Mouse (Mus musculus) midbrain, embryonic 16.5 days (tissue): ENCODE measurements at regions not wholly inside any gene's neighbourhood (a gene's known extent, or its start where the extent isn't known, plus 50 kb on each side); places are given as distances from the start of the nearest gene placed in this dataset.

Experiments
- ATAC-seq: fragments of 200-750 bp; cut with Nextera tagmentation; 2 replicates; pipeline ENCODE4 v1.8.0; 2017; ENCODE audit warnings: moderate TSS enrichment
- H3K27ac ChIP-seq: fragments of 300-500 bp; sonication (generic); 2 replicates; pipeline ENCODE4 v1.5.1; 2014; ENCODE audit warnings: mild to moderate bottlenecking, low read length, mixed read lengths
- H3K27me3 ChIP-seq: fragments of 300-500 bp; sonication (generic); 2 replicates; pipeline ENCODE4 v1.6.1; 2014; ENCODE audit warnings: low read depth, low read length, mixed read lengths; ENCODE audit not compliant: control insufficient read depth, insufficient read depth
- H3K36me3 ChIP-seq: fragments of 300-500 bp; sonication (generic); 2 replicates; pipeline ENCODE4 v1.6.1; 2014; ENCODE audit warnings: mild to moderate bottlenecking, low read length, moderate library complexity, mixed read lengths; ENCODE audit not compliant: control insufficient read depth, insufficient read depth
- H3K4me1 ChIP-seq: fragments of 300-500 bp; sonication (generic); 2 replicates; pipeline ENCODE4 v1.6.1; 2014; ENCODE audit warnings: mild to moderate bottlenecking, low read length, mixed read lengths; ENCODE audit not compliant: control insufficient read depth, insufficient read depth
- H3K4me2 ChIP-seq: fragments of 300-500 bp; sonication (generic); 2 replicates; pipeline ENCODE4 v1.6.1; 2014; ENCODE audit warnings: mild to moderate bottlenecking, low read length, mixed read lengths
- H3K4me3 ChIP-seq: fragments of 300-500 bp; sonication (generic); 2 replicates; pipeline ENCODE4 v1.5.1; 2014; ENCODE audit warnings: low read depth, mild to moderate bottlenecking, low read length, moderate library complexity, mixed read lengths
- H3K9ac ChIP-seq: fragments of 300-500 bp; sonication (generic); 2 replicates; pipeline ENCODE4 v1.6.1; 2014; ENCODE audit warnings: low read depth, low read length, mixed read lengths
- H3K9me3 ChIP-seq: fragments of 300-500 bp; sonication (generic); replicated peaks from 2 replicates; pipeline ENCODE4 v1.6.1; 2014; ENCODE audit warnings: mild to moderate bottlenecking, low read length, mixed read lengths; ENCODE audit not compliant: control insufficient read depth, poor library complexity, severe bottlenecking
- whole genome bisulfite sequencing: fragments of 180-500 bp; shearing (Covaris S2); extraction: QIAGEN DNeasy Blood & Tissue Kit; methylation state at CpG from one replicate; pipeline ENCODE4 v1.1.7; 2014; 5-methylcytosine and 5-hydroxymethylcytosine counted together

- Histone ChIP-seq H3K4me1 (no peaks in the 10 kb centered on the region), H3K4me3 (no peak overlapping the region), H3K9me3 (no peaks in the 10 kb centered on the region), H3K27ac (no peak overlapping the region), H3K4me2 (no peak overlapping the region), H3K36me3 (no peaks in the 10 kb centered on the region), H3K27me3 (no peaks in the 10 kb centered on the region), H3K9ac (no peak overlapping the region)
- WGBS, result 31% methylated on average over 1 of the region's 1 CpGs
- no peak for ATAC-seq
Measured at GRCm38 (mm10) chr14:45714311-45714710, 56.4 kb upstream of the Ddhd1 start.

DNA sequence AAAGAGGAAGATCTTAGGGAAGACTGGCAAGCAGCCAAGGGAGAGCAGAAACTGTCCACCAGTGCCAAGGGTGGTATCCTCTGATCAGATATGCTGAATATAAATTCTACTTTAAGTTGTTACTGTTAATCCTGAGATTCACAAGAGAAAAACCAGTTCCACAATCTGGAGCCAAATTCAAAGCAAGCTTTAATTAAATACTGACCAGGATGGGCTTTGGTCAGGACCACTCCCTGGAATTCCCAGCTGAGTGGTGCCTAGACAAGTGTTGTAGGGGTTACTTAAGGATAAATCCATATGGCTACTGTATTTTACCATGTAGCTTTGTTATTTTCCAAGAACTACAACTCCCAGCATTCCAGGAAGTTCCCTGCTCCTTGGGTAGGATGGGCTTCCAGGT, 56.8 kb upstream of the Ddhd1 start:
- H3K9me3 ChIP-seq, result no peaks in the 10 kb centered on the region
- H3K4me1 ChIP-seq, result no peaks in the 10 kb centered on the region
- H3K36me3 ChIP-seq, result no peaks in the 10 kb centered on the region
- H3K4me3 ChIP-seq, result no peak overlapping the region
- no peak overlapping the region for H3K27ac ChIP-seq
- H3K4me2 ChIP-seq, result no peak overlapping the region
- H3K27me3 ChIP-seq, result no peaks in the 10 kb centered on the region
- no peak for ATAC-seq
- H3K9ac ChIP-seq, result no peak overlapping the region

GRCm38 (mm10) chr14:45716100-45716499, 58.2 kb upstream of the Ddhd1 start:
- no peaks in the 10 kb centered on the region for H3K27me3 ChIP-seq

GRCm38 (mm10) chr14:45722887-45723286, 64.9 kb upstream of the Ddhd1 start:
- Histone ChIP-seq H3K4me1 (no peaks in the 10 kb centered on the region), H3K4me3 (no peak overlapping the region), H3K4me2 (no peak overlapping the region), H3K36me3 (no peaks in the 10 kb centered on the region), H3K27me3 (no peaks in the 10 kb centered on the region), H3K9me3 (no peaks in the 10 kb centered on the region), H3K9ac (no peak overlapping the region), H3K27ac (no peak overlapping the region)
- no peak for ATAC-seq
- WGBS, result 24% methylated on average over 6 of the region's 6 CpGs

More at GRCm38 (mm10) chr14:45716100-45716499, 58.2 kb upstream of the Ddhd1 start:
- Histone ChIP-seq H3K4me3 (no peak overlapping the region), H3K27ac (no peak overlapping the region), H3K4me1 (no peaks in the 10 kb centered on the region), H3K9me3 (no peaks in the 10 kb centered on the region), H3K9ac (no peak overlapping the region), H3K36me3 (no peaks in the 10 kb centered on the region), H3K4me2 (no peak overlapping the region)
- ATAC-seq, result no peak
- WGBS, result 15% methylated on average over 1 of the region's 1 CpGs

DNA sequence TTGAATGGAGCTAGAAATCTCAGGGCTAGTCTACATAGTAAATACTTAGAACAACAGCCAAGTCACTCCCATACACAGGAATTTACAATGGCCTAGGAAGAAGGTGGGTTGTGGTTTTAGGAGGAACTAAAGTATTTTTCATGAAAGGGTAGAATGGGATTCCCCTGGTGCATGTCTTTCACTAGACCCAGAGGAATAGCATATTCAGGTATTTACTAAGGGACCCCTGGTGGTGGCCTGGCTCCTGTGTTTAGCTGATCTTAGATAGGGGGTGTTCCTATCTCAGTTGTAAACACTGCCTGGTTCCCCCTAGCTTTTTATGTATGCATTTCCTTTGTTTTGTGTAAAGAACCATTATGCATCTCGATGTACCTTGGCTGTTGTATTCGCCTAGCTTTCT, 66.4 kb upstream of the Ddhd1 start:
- Histone ChIP-seq H3K4me2 (no peak overlapping the region), H3K4me1 (no peaks in the 10 kb centered on the region), H3K4me3 (no peak overlapping the region), H3K27ac (no peak overlapping the region), H3K36me3 (no peaks in the 10 kb centered on the region), H3K9ac (no peak overlapping the region), H3K27me3 (no peaks in the 10 kb centered on the region), H3K9me3 (no peaks in the 10 kb centered on the region)
- no peak for ATAC-seq
- 98% methylated on average over 2 of the region's 2 CpGs for WGBS

GRCm38 (mm10) chr14:45734530-45735410, 76.8 kb upstream of the Ddhd1 start:
- Histone ChIP-seq H3K36me3 (no peaks in the 10 kb centered on the region), H3K4me3 (no peak overlapping the region), H3K27me3 (no peaks in the 10 kb centered on the region), H3K4me1 (no peaks in the 10 kb centered on the region), H3K9ac (no peak overlapping the region), H3K4me2 (no peak overlapping the region), H3K9me3 (no peaks in the 10 kb centered on the region), H3K27ac (no peak overlapping the region)
- ATAC-seq, result no peak
- 52% methylated on average over 10 of the region's 10 CpGs for WGBS

DNA sequence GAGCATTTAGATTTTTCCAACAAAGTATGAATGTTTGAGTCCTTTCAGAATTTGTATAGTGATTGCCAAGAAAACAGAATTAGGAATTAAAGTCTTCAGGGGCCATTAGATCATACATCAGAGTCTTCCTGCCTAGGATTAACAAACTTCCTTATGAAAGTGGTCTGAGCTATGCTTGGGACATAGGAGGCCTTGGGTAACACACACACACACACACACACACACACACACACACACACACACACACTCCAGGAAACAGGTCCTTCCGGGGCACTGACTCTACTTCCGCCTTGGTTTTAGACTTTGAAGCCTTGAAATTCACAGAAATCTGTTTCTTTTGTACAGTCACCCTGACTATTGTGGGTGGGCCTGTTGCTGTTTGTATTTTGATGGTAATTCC, 80.0 kb upstream of the Ddhd1 start:
- no peaks in the 10 kb centered on the region for H3K9me3 ChIP-seq
- H3K4me1 ChIP-seq, result no peaks in the 10 kb centered on the region
- no peak overlapping the region for H3K4me2 ChIP-seq
- no peak for ATAC-seq
- 93% methylated on average over 2 of the region's 2 CpGs for WGBS
- H3K4me3 ChIP-seq, result no peak overlapping the region
- no peak overlapping the region for H3K9ac ChIP-seq
- H3K27ac ChIP-seq, result no peak overlapping the region
- no peaks in the 10 kb centered on the region for H3K36me3 ChIP-seq
- H3K27me3 ChIP-seq, result no peaks in the 10 kb centered on the region

GRCm38 (mm10) chr14:45739638-45740037, 81.7 kb upstream of the Ddhd1 start:
- no peak overlapping the region for H3K9ac ChIP-seq
- H3K9me3 ChIP-seq, result no peaks in the 10 kb centered on the region
- H3K4me3 ChIP-seq, result no peak overlapping the region
- H3K27ac ChIP-seq, result no peak overlapping the region
- H3K27me3 ChIP-seq, result no peaks in the 10 kb centered on the region
- H3K4me1 ChIP-seq, result no peaks in the 10 kb centered on the region
- H3K36me3 ChIP-seq, result no peaks in the 10 kb centered on the region
- no peak overlapping the region for H3K4me2 ChIP-seq
- no peak for ATAC-seq

- no peaks in the 10 kb centered on the region for H3K36me3 ChIP-seq
- no peaks in the 10 kb centered on the region for H3K4me1 ChIP-seq
- 44% methylated on average over 3 of the region's 3 CpGs for WGBS
- H3K27ac ChIP-seq, result no peak overlapping the region
- H3K9ac ChIP-seq, result no peak overlapping the region
- no peak overlapping the region for H3K4me3 ChIP-seq
- no peaks in the 10 kb centered on the region for H3K27me3 ChIP-seq
- no peaks in the 10 kb centered on the region for H3K9me3 ChIP-seq
- ATAC-seq, result no peak
- no peak overlapping the region for H3K4me2 ChIP-seq
Measured at GRCm38 (mm10) chr14:45740662-45741061, 82.7 kb upstream of the Ddhd1 start.
